Mouse (Mus musculus): Measurements from ENCODE around the gene Ifi211. TPM values are rescaled to one million over a fixed set of nuclear protein-coding genes. Genes with fewer than 3 reads are reported as not detected.
"Not testable (repeated sequence)": the region's sequence is repeated elsewhere in the genome, so short reads cannot be mapped to it uniquely, and the experiment has no call there.

Gene Ifi211
- polyA plus RNA-seq, 1 experiment from 2014 or later, result 0.28 TPM

DNA sequence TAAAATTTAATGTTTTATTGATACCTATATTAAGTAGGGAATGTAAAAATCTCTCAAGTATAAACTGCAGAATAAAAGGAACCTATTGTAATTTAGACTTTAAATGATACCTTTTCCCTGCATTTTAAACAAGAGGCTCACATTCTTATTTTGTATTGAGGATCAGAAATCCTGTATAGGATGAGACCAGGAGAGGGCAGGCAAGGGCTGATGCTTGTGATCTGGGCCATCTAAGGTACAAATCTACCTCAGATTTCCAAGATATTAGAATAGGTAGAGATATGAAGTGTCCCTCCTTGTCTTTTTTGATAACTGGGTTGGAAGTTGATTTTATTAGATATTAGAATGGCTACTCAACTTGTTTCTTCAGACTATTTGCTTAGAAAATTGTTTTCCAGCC is 59.1 kb downstream of the Ifi211 start:
- not testable (repeated sequence) for H3K27me3 ChIP-seq (ENCODE audit: control insufficient read depth, insufficient read depth, low read length); H3K4me1 ChIP-seq (ENCODE audit: control insufficient read depth, insufficient read depth, low read length); DNase-seq (ENCODE audit: low spot score); H3K9me3 ChIP-seq (replicated peaks; ENCODE audit: control insufficient read depth, low read length); H3K9ac ChIP-seq (replicated peaks; ENCODE audit: low read length); ATAC-seq (replicated peaks; ENCODE audit: insufficient number of reproducible peaks, low FRiP score, low TSS enrichment, low read depth); H3K4me2 ChIP-seq (ENCODE audit: low read depth, low read length); H3K4me3 ChIP-seq (ENCODE audit: low read depth, low read length); H3K27ac ChIP-seq (replicated peaks; ENCODE audit: low read depth, low read length); H3K36me3 ChIP-seq (replicated peaks; ENCODE audit: control insufficient read depth, insufficient read depth, low read depth, low read length)

DNA sequence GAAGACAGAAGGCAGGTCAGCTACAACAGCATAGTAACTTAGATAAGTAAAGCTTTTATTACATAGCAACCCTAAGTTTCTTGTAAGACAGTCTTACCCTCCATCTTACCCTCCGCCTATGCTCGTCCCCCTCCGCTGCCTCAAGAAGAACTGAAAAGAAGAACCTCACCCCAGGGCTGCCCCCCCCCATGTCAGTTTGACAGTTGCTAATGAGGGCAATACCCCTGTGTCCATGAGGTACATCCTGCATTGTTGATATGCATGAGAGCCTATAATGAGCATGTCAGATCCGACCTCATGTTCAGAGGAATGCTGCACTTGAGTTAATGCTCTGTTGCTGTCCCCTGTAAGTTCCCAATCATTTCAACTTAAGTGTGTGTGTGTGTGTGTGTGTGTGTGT is 60.0 kb downstream of the Ifi211 start:
- not testable (repeated sequence) for H3K27me3 ChIP-seq (ENCODE audit: control insufficient read depth, insufficient read depth, low read length); H3K9ac ChIP-seq (replicated peaks; ENCODE audit: low read length); H3K27ac ChIP-seq (replicated peaks; ENCODE audit: low read depth, low read length); DNase-seq (ENCODE audit: low spot score); H3K4me1 ChIP-seq (ENCODE audit: control insufficient read depth, insufficient read depth, low read length); H3K4me2 ChIP-seq (ENCODE audit: low read depth, low read length); H3K9me3 ChIP-seq (replicated peaks; ENCODE audit: control insufficient read depth, low read length); H3K4me3 ChIP-seq (ENCODE audit: low read depth, low read length); ATAC-seq (replicated peaks; ENCODE audit: insufficient number of reproducible peaks, low FRiP score, low TSS enrichment, low read depth); H3K36me3 ChIP-seq (replicated peaks; ENCODE audit: control insufficient read depth, insufficient read depth, low read depth, low read length)
- WGBS, result 66% methylated on average over 4 of the region's 4 CpGs

Other genes starting within 250 kb of the Ifi211 start
- gene Ifi208, start 239.4 kb downstream of the Ifi211 start, polyA plus RNA-seq (2014; fragmentation: Nextera tagmentation; extraction: Ambion mirVana), result 0.07 and 0.11 TPM in 2 replicates
- gene Ifi207, start 171.3 kb downstream of the Ifi211 start, polyA plus RNA-seq (2014; fragmentation: Nextera tagmentation; extraction: Ambion mirVana), result 0.74 and 0.95 TPM in 2 replicates
- gene Ifi204, start 146.1 kb downstream of the Ifi211 start, polyA plus RNA-seq (2014; fragmentation: Nextera tagmentation; extraction: Ambion mirVana), result 1.00 and 1.0 TPM in 2 replicates
- 0.49 and 0.75 TPM in 2 replicates for gene Mndal, start 29.4 kb upstream of the Ifi211 start, polyA plus RNA-seq (2014; fragmentation: Nextera tagmentation; extraction: Ambion mirVana)
- gene Ifi203, start 29.6 kb upstream of the Ifi211 start, polyA plus RNA-seq (2014; fragmentation: Nextera tagmentation; extraction: Ambion mirVana), result 0.17 and 0.38 TPM in 2 replicates
- 0.20 and 0.36 TPM in 2 replicates for gene Ifi202b, start 69.7 kb upstream of the Ifi211 start, polyA plus RNA-seq (2014; fragmentation: Nextera tagmentation; extraction: Ambion mirVana)
- gene Ifi205, start 118.8 kb upstream of the Ifi211 start, polyA plus RNA-seq (2014; fragmentation: Nextera tagmentation; extraction: Ambion mirVana), result not detected in 2 replicates
- not detected in 2 replicates for gene Olfr433, start 127.7 kb upstream of the Ifi211 start, polyA plus RNA-seq (2014; fragmentation: Nextera tagmentation; extraction: Ambion mirVana)
- not detected in 2 replicates for gene Olfr432, start 136.2 kb upstream of the Ifi211 start, polyA plus RNA-seq (2014; fragmentation: Nextera tagmentation; extraction: Ambion mirVana)
- 0.07 TPM in 1 of 2 replicates, not detected in the other for gene Olfr430, start 153.6 kb upstream of the Ifi211 start, polyA plus RNA-seq (2014; fragmentation: Nextera tagmentation; extraction: Ambion mirVana)
- not detected in 2 replicates for gene Olfr429, start 171.3 kb upstream of the Ifi211 start, polyA plus RNA-seq (2014; fragmentation: Nextera tagmentation; extraction: Ambion mirVana)
- not detected in 2 replicates for gene Olfr427, start 183.8 kb upstream of the Ifi211 start, polyA plus RNA-seq (2014; fragmentation: Nextera tagmentation; extraction: Ambion mirVana)
- gene Olfr231, start 208.1 kb upstream of the Ifi211 start, polyA plus RNA-seq (2014; fragmentation: Nextera tagmentation; extraction: Ambion mirVana), result 0.64 and 0.90 TPM in 2 replicates
- 0.29 TPM in 1 of 2 replicates, not detected in the other for gene Olfr424, start 218.5 kb upstream of the Ifi211 start, polyA plus RNA-seq (2014; fragmentation: Nextera tagmentation; extraction: Ambion mirVana)
- 0.14 and 0.34 TPM in 2 replicates for gene Olfr420, start 242.6 kb upstream of the Ifi211 start, polyA plus RNA-seq (2014; fragmentation: Nextera tagmentation; extraction: Ambion mirVana)

Measured in embryonic facial prominence, embryonic 11.5 days (tissue).